Mouse (Mus musculus): ENCODE data around the gene Gtf2ird1. TPM values are rescaled to one million over a fixed set of nuclear protein-coding genes. Genes with fewer than 3 reads are reported as not detected.
"Not testable (repeated sequence)": the region's sequence is repeated elsewhere in the genome, so short reads cannot be mapped to it uniquely, and the experiment has no call there.

Gene Gtf2ird1
- polyA plus RNA-seq, 1 experiment from 2014 or later: 93.3 TPM

DNA sequence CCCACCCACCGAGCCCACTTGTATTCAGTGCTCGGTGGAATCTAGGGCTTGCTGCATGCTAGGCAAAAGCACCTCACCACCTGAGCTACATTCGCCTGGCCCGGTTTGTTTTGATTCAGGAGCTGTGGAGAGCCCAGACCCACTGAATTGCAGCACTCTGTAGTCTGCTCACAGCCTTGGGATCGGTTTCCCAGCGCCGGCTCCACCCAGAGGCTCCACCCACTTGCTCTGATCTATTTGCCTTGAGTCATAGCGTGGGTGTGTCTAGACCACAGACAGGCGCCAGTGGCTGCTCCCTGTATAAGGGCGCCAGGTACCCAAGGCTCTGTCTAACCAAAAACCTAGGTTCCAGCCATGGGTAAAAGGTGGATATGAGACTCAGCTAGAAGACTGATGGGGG is 105.9 kb downstream of the Gtf2ird1 start:
- Histone ChIP-seq H3K4me3 (no peak overlapping the region), H3K27ac (replicated peaks) (no peak overlapping the region), H3K9ac (replicated peaks) (no peak overlapping the region), H3K36me3 (no peaks in the 10 kb centered on the region), H3K9me3 (no peaks in the 10 kb centered on the region), H3K27me3 (no peaks in the 10 kb centered on the region), H3K4me2 (replicated peaks) (peak overlapping the region; percentile 11), H3K4me1 (peaks cover 8% of the 10 kb centered on the region)
- peak; percentile 83 for ATAC-seq (replicated peaks)
- 16% methylated on average over 10 of the region's 10 CpGs for whole genome bisulfite sequencing

DNA sequence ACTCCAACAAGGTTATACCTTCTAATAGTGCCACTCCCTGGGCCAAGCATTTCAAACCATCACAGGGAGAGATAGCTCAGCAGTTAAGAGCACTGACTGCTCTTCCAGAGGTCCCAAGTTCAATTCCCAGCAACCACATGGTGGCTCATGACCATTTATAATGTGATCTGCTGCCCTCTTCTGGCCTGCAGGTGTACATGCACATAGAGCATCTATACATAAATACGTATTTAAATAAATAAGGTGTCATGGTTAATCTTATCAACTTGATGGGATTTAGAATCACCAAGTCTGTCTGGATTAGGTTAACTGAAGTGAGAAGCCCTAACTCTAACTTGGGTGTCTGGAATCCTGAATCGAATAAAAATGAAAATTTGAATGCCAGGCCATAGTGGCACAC is 109.5 kb downstream of the Gtf2ird1 start:
- WGBS: 73% methylated on average over 2 of the region's 2 CpGs

DNA sequence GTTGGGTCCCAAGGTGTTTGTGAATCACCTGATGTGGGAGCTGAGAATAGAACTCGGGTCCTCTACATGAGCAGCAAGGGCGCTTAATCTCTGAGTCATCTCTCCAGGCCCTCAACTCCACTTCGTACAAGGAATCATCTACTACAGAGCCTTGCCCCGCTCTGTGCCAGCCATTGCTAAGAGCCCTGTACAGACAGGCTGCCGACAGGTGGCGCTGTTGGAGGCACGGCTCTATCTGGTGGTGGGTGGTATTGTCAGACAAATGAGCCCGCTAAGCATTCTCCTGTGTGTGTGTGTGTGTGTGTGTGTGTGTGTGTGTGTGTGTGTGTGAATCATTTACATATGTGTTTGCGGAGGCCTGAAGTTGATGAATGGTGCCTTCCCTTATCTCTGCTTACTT is 111.1 kb downstream of the Gtf2ird1 start:
- H3K9me3 ChIP-seq: no peaks in the 10 kb centered on the region
- H3K9ac ChIP-seq (replicated peaks): no peak overlapping the region
- H3K4me1 ChIP-seq: peaks cover 4% of the 10 kb centered on the region
- H3K4me2 ChIP-seq (replicated peaks): no peak overlapping the region
- no peaks in the 10 kb centered on the region for H3K27me3 ChIP-seq
- 70% methylated on average over 9 of the region's 9 CpGs for WGBS
- H3K4me3 ChIP-seq: no peak overlapping the region
- no peak overlapping the region for H3K27ac ChIP-seq (replicated peaks)
- no peaks in the 10 kb centered on the region for H3K36me3 ChIP-seq
- no peak for ATAC-seq (replicated peaks)

More for the DNA sequence above, 109.5 kb downstream of the Gtf2ird1 start:
- Histone ChIP-seq H3K4me2 (replicated peaks) (no peak overlapping the region), H3K36me3 (no peaks in the 10 kb centered on the region), H3K9me3 (no peaks in the 10 kb centered on the region), H3K27ac (replicated peaks) (no peak overlapping the region), H3K9ac (replicated peaks) (no peak overlapping the region), H3K4me3 (no peak overlapping the region), H3K4me1 (peaks cover 8% of the 10 kb centered on the region), H3K27me3 (no peaks in the 10 kb centered on the region)
- ATAC-seq (replicated peaks): no peak

DNA sequence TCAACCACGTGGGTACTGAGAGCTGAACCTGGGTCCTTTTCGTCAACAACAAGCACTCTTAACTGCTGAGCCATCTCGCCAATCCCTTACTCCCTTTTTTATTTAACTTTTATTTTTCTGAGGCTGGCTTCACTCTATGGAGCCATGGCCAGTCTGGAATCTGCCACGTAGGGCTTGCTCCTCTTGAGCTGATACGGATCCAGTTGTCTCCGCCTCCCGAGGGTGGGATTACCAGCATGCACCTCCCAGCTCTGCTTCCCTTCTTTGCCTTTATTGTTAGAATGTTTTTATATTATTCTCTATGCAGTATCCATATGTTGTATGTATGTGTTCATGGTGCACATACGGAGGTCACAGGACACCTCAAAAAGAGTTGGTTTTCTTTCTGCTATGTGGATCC is 112.4 kb downstream of the Gtf2ird1 start:
- H3K27me3 ChIP-seq: no peaks in the 10 kb centered on the region

DNA sequence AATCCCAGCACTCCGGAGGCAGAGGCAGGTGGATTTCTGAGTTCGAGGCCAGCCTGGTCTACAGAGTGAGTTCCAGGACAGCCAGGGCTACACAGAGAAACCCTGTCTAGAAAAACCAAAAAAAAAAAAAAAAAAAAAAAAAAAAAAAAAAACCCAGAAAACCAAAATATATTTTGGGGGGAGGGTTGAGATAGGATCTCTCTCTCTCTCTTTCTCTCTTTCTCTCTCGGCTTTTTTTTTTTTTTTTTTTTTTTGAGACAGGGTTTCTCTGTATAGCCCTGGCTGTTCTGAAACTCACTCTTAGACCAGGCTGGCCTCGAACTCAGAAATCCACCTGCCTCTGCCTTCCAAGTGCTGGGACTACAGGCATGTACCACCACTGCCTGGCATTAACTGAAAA is 113.0 kb downstream of the Gtf2ird1 start:
- H3K9me3 ChIP-seq; H3K4me3 ChIP-seq; H3K27me3 ChIP-seq; H3K9ac ChIP-seq (replicated peaks); H3K4me1 ChIP-seq; H3K36me3 ChIP-seq; H3K27ac ChIP-seq (replicated peaks); H3K4me2 ChIP-seq (replicated peaks); ATAC-seq (replicated peaks): not testable (repeated sequence)
- WGBS: 91% methylated on average over 3 of the region's 4 CpGs

More for the DNA sequence above, 112.4 kb downstream of the Gtf2ird1 start:
- Histone ChIP-seq H3K27ac (replicated peaks) (no peak overlapping the region), H3K9me3 (no peaks in the 10 kb centered on the region), H3K4me2 (replicated peaks) (no peak overlapping the region), H3K36me3 (no peaks in the 10 kb centered on the region), H3K4me3 (no peak overlapping the region), H3K4me1 (no peaks in the 10 kb centered on the region), H3K9ac (replicated peaks) (no peak overlapping the region)
- 82% methylated on average over 8 of the region's 8 CpGs for WGBS
- ATAC-seq (replicated peaks): no peak

DNA sequence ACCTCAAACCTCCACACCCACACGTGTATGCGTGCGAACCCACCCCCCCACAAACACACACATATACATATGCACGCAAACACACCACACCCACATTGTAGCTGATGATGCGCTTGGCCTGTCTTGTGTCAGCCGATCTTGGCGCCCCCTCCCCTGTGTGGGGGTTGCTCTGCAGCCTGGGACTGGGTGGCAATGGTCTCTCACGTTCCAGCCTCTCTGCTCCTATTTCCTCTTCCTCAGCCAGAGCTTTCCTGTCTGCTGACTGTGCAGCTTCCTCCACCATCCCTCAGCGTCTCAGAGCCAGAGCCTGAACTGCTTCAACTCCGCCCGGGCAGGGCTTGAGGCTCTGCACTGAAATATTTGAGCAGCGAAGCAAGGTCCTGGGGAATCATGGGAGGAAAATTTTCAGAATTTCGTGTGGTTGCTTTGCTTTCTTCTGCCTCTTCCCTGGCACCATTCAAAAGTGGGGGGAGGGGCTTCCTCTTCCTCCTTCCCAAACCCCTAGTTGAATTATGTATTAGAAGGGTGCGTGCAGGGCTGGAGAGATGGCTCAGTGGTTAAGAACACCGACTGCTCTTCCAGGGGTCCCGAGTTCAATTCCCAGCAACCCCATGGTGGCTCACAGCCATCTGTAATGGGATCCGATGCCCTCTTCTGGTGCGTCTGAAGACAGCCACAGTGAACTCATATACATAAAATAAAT is 113.9 kb downstream of the Gtf2ird1 start:
- Histone ChIP-seq H3K27ac (replicated peaks) (no peak overlapping the region), H3K9me3 (no peaks in the 10 kb centered on the region), H3K4me3 (no peak overlapping the region), H3K4me2 (replicated peaks) (no peak overlapping the region), H3K27me3 (no peaks in the 10 kb centered on the region), H3K4me1 (no peaks in the 10 kb centered on the region), H3K9ac (replicated peaks) (no peak overlapping the region), H3K36me3 (no peaks in the 10 kb centered on the region)
- 84% methylated on average over 18 of the region's 18 CpGs for WGBS
- no peak for ATAC-seq (replicated peaks)

DNA sequence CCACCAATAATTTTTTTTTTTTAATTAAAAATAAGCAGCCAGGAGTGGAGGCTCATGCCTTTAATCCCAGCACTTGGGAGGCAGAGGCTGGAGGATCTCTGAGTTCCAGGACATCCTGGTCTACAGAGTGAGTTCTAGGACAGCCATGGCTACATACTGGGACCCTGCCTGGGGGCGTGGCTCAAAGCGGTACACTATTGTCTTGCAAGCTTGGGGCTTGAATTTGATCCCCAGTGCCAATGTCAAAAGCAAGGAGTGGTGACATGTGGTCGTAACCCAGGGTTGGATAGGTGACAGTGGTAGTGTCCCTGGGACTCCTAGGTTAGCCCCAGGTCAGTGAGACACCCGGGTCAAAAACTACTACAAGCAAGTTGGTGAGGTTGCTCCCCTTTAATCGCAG is 114.8 kb downstream of the Gtf2ird1 start:
- no peaks in the 10 kb centered on the region for H3K27me3 ChIP-seq
- H3K9ac ChIP-seq (replicated peaks): no peak overlapping the region
- no peaks in the 10 kb centered on the region for H3K4me1 ChIP-seq
- no peaks in the 10 kb centered on the region for H3K9me3 ChIP-seq
- ATAC-seq (replicated peaks): no peak
- no peaks in the 10 kb centered on the region for H3K36me3 ChIP-seq
- no peak overlapping the region for H3K4me3 ChIP-seq
- no peak overlapping the region for H3K27ac ChIP-seq (replicated peaks)
- WGBS: 92% methylated on average over 5 of the region's 5 CpGs
- no peak overlapping the region for H3K4me2 ChIP-seq (replicated peaks)

DNA sequence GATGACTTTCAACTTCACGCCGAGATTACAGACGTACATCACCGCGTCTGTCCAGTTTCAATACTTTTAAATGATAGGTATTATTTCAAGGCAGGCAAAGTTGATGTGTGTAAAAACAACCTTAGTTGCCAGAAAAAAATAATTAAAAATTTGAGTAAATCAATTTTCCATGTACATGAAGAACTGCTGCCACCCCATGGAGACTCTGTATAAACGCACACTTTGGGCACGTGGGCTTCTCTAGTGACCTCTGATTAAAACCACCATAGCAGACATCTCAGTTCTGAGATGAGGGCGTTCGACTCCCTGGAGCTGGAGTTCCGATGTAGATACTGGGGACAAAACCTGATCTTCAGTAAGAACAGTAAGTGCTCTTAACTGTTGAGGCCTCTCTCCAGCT is 115.2 kb downstream of the Gtf2ird1 start:
- no peaks in the 10 kb centered on the region for H3K27me3 ChIP-seq

DNA sequence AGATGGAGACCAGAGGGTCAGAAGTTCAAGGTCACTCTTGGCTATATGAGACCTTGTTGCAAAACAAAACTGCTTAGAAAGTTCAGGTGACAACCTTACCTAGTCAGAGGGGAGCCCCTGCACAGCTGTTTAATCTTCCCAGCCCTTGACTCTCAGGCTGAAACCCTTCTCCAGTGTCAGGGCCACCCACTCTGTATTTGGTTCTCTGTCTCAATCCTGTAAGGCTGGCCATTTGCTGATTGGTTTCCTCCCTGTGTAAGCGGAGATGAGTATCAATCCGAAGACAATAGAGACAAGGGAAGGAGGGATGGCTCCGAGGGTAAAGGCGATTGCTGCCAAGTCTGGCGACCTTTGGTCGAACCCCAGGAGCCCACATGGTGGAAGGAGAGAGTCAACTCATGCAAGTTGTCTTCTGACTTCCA is 116.4 kb downstream of the Gtf2ird1 start:
- H3K4me2 ChIP-seq (replicated peaks): no peak overlapping the region
- H3K36me3 ChIP-seq: no peaks in the 10 kb centered on the region
- no peak for ATAC-seq (replicated peaks)
- H3K4me3 ChIP-seq: no peak overlapping the region
- no peak overlapping the region for H3K9ac ChIP-seq (replicated peaks)
- 17% methylated on average over 6 of the region's 6 CpGs for WGBS
- H3K4me1 ChIP-seq: no peaks in the 10 kb centered on the region
- no peaks in the 10 kb centered on the region for H3K27me3 ChIP-seq
- no peak overlapping the region for H3K27ac ChIP-seq (replicated peaks)
- H3K9me3 ChIP-seq: no peaks in the 10 kb centered on the region

More for the DNA sequence above, 115.2 kb downstream of the Gtf2ird1 start:
- no peak for ATAC-seq (replicated peaks)
- H3K4me2 ChIP-seq (replicated peaks): no peak overlapping the region
- 69% methylated on average over 10 of the region's 10 CpGs for WGBS
- H3K9ac ChIP-seq (replicated peaks): no peak overlapping the region
- no peak overlapping the region for H3K27ac ChIP-seq (replicated peaks)
- no peaks in the 10 kb centered on the region for H3K36me3 ChIP-seq
- H3K4me3 ChIP-seq: no peak overlapping the region
- no peaks in the 10 kb centered on the region for H3K9me3 ChIP-seq
- no peaks in the 10 kb centered on the region for H3K4me1 ChIP-seq

DNA sequence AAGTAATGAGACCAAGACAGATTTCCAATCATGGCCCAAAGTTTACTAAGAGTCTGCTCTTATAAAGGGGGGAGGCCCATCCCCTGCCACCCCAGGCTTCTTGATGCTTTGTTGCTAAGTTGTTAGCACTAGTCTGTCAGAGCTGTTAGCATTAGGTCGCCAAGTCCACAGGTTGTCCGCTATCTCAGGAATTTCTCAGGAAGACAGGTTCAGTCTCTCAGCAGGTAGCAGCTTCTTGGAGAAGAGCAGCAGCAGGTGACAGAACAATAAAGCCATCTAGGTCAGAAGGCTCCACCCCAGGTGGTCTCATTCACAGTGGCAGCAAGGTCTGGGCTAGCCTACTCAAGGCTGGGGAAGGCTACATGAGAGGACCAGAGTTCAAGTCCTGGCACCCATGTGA is 119.5 kb downstream of the Gtf2ird1 start:
- H3K4me3 ChIP-seq; H3K9ac ChIP-seq (replicated peaks); H3K36me3 ChIP-seq; H3K9me3 ChIP-seq; ATAC-seq (replicated peaks); H3K27ac ChIP-seq (replicated peaks); H3K4me2 ChIP-seq (replicated peaks); H3K27me3 ChIP-seq; H3K4me1 ChIP-seq: not testable (repeated sequence)
- 71% methylated on average over 2 of the region's 2 CpGs for WGBS

DNA sequence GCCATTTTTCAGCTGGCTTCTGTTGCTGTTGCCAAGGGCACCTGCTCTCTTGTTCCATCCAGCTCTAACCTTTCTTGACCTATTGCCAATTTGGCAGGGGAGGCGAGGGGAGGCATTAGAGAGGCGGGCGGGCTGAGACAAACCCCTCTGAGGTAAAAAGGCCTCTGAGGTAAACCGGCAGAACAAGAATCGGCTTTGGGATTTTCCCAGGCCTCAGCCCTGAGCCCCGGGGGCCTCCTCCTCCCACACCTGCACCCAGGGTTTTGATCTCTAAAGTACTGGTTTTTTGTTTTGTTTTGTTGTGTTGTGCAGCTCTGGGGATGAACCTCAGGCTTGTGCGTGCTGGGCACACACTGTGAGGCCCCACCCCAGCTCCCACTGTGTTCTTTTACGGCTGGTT is 123.8 kb downstream of the Gtf2ird1 start:
- Histone ChIP-seq H3K4me3 (no peak overlapping the region), H3K9me3 (no peaks in the 10 kb centered on the region), H3K27ac (replicated peaks) (no peak overlapping the region), H3K4me2 (replicated peaks) (no peak overlapping the region), H3K4me1 (peaks cover 5% of the 10 kb centered on the region; the same call in 1 of the 2 replicates), H3K36me3 (no peaks in the 10 kb centered on the region), H3K27me3 (no peaks in the 10 kb centered on the region), H3K9ac (replicated peaks) (no peak overlapping the region)
- WGBS: 16% methylated on average over 8 of the region's 8 CpGs
- no peak for ATAC-seq (replicated peaks)

DNA sequence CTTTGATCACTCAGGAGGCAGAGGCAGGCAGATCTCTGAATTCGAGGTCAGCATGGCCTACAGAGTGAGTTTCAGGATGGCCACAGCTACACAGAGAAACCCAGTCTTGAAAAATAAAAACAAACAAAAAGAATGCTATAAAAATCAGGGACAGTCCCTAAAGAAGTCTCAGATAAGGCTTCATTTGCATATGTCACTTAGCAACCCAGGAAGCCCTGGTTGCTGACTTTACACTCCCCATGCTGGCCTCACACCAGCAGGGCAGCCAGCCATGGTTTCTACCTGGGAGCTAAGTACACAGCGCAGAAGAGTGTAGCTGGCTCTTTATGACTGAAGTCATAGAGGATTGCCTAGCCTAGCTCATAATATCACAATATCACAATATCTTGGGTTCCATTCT is 126.4 kb downstream of the Gtf2ird1 start:
- Histone ChIP-seq H3K9ac (replicated peaks) (no peak overlapping the region), H3K9me3 (no peaks in the 10 kb centered on the region), H3K4me1 (peaks cover 5% of the 10 kb centered on the region; the same call in 1 of the 2 replicates), H3K27ac (replicated peaks) (no peak overlapping the region), H3K27me3 (no peaks in the 10 kb centered on the region), H3K4me3 (no peak overlapping the region), H3K4me2 (replicated peaks) (no peak overlapping the region), H3K36me3 (no peaks in the 10 kb centered on the region)
- WGBS: 93% methylated on average over 2 of the region's 2 CpGs
- no peak for ATAC-seq (replicated peaks)

DNA sequence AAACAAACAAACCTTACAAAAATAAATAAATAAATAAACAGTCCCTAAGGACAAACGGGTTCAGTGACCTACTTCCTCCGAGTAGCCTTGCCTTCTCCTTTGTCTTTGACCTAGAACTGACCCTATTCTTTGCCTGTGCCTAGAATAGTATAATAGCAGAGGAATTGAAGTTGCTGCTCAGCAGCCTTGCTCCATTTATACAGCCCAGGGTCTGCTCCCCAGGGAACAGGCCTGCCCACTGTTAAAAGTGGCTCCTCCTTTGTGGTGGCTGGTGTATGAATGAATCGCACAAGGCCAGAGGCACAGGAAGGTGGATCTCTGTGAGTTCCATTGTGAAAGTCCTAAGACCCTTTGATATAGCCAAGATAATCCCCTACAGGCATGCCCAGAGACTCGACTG is 127.2 kb downstream of the Gtf2ird1 start:
- no peak for ATAC-seq (replicated peaks)
- Histone ChIP-seq H3K4me2 (replicated peaks) (no peak overlapping the region), H3K27me3 (no peaks in the 10 kb centered on the region), H3K9ac (replicated peaks) (no peak overlapping the region), H3K9me3 (no peaks in the 10 kb centered on the region), H3K4me3 (no peak overlapping the region), H3K4me1 (peaks cover 5% of the 10 kb centered on the region; the same call in 1 of the 2 replicates), H3K36me3 (no peaks in the 10 kb centered on the region), H3K27ac (replicated peaks) (no peak overlapping the region)
- WGBS: 7% methylated on average over 4 of the region's 4 CpGs

All from forebrain, embryonic 15.5 days (tissue).